Mouse (Mus musculus) forebrain, embryonic 11.5 days (tissue): ENCODE data around the gene Gm12185. TPM values are rescaled to one million over a fixed set of nuclear protein-coding genes. Genes with fewer than 3 reads are reported as not detected.
"Not testable (repeated sequence)": the region's sequence is repeated elsewhere in the genome, so short reads cannot be mapped to it uniquely, and the experiment has no call there.

ENCODE experiments used
- ATAC-seq: fragments of 200-750 bp; cut with Nextera tagmentation; replicated peaks from 2 replicates; pipeline ENCODE4 v1.8.0; 2017; ENCODE audit warnings: moderate TSS enrichment; ENCODE audit not compliant: low FRiP score
- DNase-seq: peaks from one replicate; pipeline ENCODE4 v3.0.0-alpha.2; 2017; ENCODE audit warnings: low spot score
- H3K27ac ChIP-seq: fragments of 300-500 bp; sonication (generic); 2 replicates; pipeline ENCODE4 v1.5.1; 2014; ENCODE audit warnings: low read depth, low read length
- H3K27me3 ChIP-seq: fragments of 300-500 bp; sonication (generic); 2 replicates; pipeline ENCODE4 v1.6.1; 2014; ENCODE audit warnings: mild to moderate bottlenecking, low read length, mixed read lengths; ENCODE audit not compliant: control insufficient read depth, insufficient read depth
- H3K36me3 ChIP-seq: fragments of 300-500 bp; sonication (generic); 2 replicates; pipeline ENCODE4 v1.6.1; 2014; ENCODE audit warnings: mild to moderate bottlenecking, low read length, moderate library complexity, mixed read lengths; ENCODE audit not compliant: control insufficient read depth, insufficient read depth
- H3K4me1 ChIP-seq: fragments of 300-500 bp; sonication (generic); replicated peaks from 2 replicates; pipeline ENCODE4 v1.6.1; 2014; ENCODE audit warnings: low read length, mixed read lengths; ENCODE audit not compliant: control insufficient read depth, insufficient read depth
- H3K4me2 ChIP-seq: fragments of 300-500 bp; sonication (generic); 2 replicates; pipeline ENCODE4 v1.6.1; 2014; ENCODE audit warnings: low read depth, mild to moderate bottlenecking, low read length, moderate library complexity, mixed read lengths; ENCODE audit not compliant: severe bottlenecking
- H3K4me3 ChIP-seq: fragments of 300-500 bp; sonication (generic); 2 replicates; pipeline ENCODE4 v1.5.1; 2014; ENCODE audit warnings: low read depth, low read length
- H3K9ac ChIP-seq: fragments of 300-500 bp; sonication (generic); 2 replicates; pipeline ENCODE4 v1.6.1; 2014; ENCODE audit warnings: low read length
- H3K9me3 ChIP-seq: fragments of 300-500 bp; sonication (generic); 2 replicates; pipeline ENCODE4 v1.6.1; 2016; ENCODE audit warnings: low read length, mixed read lengths; ENCODE audit not compliant: control insufficient read depth
- WGBS: fragments of 180-500 bp; shearing (Covaris S2); extraction: QIAGEN DNeasy Blood & Tissue Kit; methylation state at CpG from one replicate; pipeline ENCODE4 v1.1.7; 2014; 5-methylcytosine and 5-hydroxymethylcytosine counted together
- polyA plus RNA-seq: library from polyadenylated mRNA; unstranded; fragments of >200 nt; fragmentation: Nextera tagmentation; extraction: Ambion mirVana; gene quantifications from 2 replicates; pipeline ENCODE4 v1.2.1, GENCODE M21; 2014

Gm12185 gene
- polyA plus RNA-seq, 1 experiment from 2014 or later: not detected

DNA sequence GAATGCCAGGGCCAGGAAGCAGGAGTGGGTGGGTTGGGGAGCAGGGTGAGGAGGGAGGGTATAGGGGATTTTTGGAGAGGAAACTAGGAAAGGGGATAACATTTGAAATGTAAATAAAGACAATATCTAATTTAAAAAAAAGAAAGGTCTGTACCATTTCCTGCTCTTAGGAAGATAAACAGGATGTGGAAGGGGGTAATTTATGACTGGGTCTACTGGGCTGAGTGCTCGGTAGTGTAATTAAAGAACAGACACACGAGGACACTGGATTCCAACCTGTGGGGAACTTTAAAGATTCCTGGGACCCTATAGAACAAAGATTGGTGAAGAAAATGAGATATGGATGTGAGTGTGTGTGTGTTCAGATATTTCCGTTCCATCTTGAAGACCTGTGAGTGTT, 9.2 kb downstream of the Gm12185 start:
- not testable (repeated sequence) for H3K27me3 ChIP-seq, H3K36me3 ChIP-seq, DNase-seq, H3K9me3 ChIP-seq, H3K4me3 ChIP-seq, H3K27ac ChIP-seq, H3K4me1 ChIP-seq, ATAC-seq, H3K9ac ChIP-seq, H3K4me2 ChIP-seq
- WGBS: no CpG with 5 or more reads among the region's 3 CpGs

DNA sequence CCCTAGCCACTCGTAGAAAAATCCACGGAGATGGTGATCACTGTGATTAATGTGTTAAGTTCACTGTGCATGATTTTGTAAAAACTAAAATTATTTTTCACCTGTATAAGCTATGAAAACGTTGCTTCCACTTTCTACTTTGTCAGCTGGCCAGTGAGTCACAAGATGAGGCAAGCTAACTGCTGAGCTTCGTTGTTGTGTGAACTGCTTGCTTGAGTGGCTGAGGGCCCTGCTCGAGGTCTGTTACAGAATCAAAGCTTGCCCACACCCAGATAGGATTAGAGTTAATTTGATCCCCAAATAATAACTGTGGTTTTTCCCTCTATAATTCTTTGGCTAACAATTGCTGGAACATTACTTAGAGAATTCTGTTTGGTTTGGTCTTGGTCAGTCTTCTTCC, 12.0 kb downstream of the Gm12185 start:
- not testable (repeated sequence) for ATAC-seq, H3K27ac ChIP-seq
- WGBS: no CpG with 5 or more reads among the region's 5 CpGs

DNA sequence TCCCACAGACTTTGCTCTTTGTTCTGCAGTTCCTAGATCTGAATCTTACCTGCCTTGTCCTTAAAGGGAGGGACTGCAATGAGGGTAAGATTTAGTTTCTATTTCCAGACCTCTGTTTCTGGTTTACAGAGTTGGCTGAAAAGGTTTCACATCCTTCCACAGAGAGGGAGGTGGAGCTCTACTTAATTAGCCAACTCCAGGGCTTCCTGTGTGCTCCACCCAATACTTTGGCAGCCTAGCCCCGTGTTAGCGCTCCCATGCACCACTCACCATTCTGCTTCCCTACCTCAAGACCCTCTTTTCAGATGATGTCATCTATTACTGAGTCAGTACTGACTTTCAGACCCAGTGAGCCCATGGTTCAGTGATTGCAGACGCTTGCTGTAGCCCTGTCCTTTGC, 12.8 kb downstream of the Gm12185 start, which contains the start of gene 9930111J21Rik1:
TSS of gene 9930111J21Rik1 (minus strand) at position 148 of the 400 bp plus-strand sequence.
- not testable (repeated sequence) for H3K27me3 ChIP-seq, H3K4me2 ChIP-seq, H3K4me1 ChIP-seq, DNase-seq, H3K9ac ChIP-seq, H3K4me3 ChIP-seq, H3K9me3 ChIP-seq, H3K27ac ChIP-seq, H3K36me3 ChIP-seq, ATAC-seq
- WGBS: no CpG with 5 or more reads among the region's 3 CpGs

More for the DNA sequence above, 12.0 kb downstream of the Gm12185 start:
- not testable (repeated sequence) for H3K9me3 ChIP-seq, DNase-seq, H3K4me2 ChIP-seq, H3K27me3 ChIP-seq, H3K36me3 ChIP-seq, H3K4me3 ChIP-seq, H3K4me1 ChIP-seq, H3K9ac ChIP-seq

DNA sequence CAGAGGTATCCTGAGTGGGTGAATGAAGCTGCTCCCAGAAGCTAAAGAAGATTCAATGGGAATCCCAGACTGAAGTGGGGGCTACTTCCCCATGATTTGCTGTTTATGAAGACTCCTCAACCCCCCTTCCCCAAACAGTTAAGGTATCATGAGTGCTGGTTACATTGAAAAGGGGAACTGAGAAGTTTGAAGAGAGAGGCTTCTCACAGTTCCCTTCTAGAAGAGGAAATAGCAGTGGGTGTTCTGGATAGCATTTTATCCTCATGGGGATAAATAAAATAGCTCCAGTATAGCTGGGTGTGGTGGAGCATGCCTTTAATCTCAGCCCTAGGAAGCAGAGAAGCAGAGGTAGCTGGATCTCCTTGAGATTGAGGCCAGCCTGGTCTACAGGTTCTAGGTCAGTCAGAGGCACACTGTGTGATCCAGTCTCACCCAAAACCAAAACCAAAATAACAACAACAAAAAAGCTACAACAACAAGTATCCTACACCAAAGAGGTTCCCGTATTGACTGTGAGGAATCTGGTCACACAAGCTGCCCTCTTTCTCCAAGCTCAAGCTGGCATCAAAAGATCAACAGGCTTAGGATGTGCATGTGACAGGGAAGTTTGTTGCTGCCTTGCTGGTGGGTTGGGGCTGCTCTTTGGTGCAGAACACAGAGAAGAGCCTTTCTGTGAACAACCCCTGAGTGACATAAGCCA, 13.6 kb downstream of the Gm12185 start, which contains the start of gene Olfr56:
TSS of gene Olfr56 (plus strand) at position 650 of the 700 bp plus-strand sequence.
- H3K4me2 ChIP-seq, H3K36me3 ChIP-seq, DNase-seq, H3K27ac ChIP-seq, H3K9ac ChIP-seq, H3K9me3 ChIP-seq, H3K4me3 ChIP-seq, H3K27me3 ChIP-seq, ATAC-seq, H3K4me1 ChIP-seq: not testable (repeated sequence)
- no CpG with 5 or more reads among the region's 1 CpGs for WGBS

DNA sequence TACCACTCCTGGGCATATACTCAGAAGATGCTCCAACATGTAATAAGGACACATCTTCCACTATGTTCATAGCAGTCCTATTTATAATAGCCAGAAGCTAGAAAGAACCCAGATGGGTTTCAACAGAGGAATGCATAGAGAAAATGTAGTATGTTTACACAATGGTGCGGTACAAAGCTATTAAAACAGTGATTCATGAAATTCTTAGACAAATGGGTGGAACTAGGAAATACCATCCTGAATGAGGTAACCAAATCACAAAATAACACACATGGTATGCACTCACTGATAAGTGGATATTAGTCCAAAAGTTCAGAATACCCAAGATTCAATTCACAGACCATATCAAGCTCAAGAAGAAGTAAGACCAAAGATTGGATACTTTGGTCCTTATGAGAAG, 17.3 kb downstream of the Gm12185 start:
- WGBS: no CpG with 5 or more reads among the region's 1 CpGs
- not testable (repeated sequence) for H3K27me3 ChIP-seq, ATAC-seq, H3K9me3 ChIP-seq, H3K36me3 ChIP-seq, H3K4me1 ChIP-seq, H3K9ac ChIP-seq, DNase-seq, H3K4me3 ChIP-seq, H3K4me2 ChIP-seq, H3K27ac ChIP-seq

DNA sequence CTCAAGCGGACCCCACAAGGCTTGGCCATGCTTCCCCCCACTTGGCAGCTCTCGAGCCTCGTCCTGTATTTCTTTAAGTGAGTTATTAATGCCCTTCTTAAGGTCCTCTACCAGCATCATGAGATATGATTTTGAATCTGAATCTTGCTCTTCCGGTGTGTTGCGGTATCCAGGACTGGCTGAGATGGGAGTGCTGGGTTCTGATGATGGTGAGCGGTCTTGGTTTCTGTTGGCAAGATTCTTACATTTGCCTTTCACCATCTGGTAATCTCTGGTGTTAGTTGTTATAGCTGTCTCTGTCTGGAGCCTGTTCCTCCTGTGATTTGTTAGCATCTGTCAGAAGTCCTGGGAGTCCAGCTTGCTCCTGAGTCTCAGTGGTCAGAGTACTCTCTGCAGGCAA, 45.9 kb downstream of the Gm12185 start, which contains the start of gene Psme2b:
TSS of gene Psme2b (minus strand) at position 101 of the 400 bp plus-strand sequence.
- DNase-seq, H3K9me3 ChIP-seq, H3K9ac ChIP-seq, H3K4me2 ChIP-seq, H3K4me3 ChIP-seq, ATAC-seq, H3K27ac ChIP-seq, H3K27me3 ChIP-seq, H3K36me3 ChIP-seq, H3K4me1 ChIP-seq: not testable (repeated sequence)
- WGBS: 94% methylated on average over 6 of the region's 6 CpGs

DNA sequence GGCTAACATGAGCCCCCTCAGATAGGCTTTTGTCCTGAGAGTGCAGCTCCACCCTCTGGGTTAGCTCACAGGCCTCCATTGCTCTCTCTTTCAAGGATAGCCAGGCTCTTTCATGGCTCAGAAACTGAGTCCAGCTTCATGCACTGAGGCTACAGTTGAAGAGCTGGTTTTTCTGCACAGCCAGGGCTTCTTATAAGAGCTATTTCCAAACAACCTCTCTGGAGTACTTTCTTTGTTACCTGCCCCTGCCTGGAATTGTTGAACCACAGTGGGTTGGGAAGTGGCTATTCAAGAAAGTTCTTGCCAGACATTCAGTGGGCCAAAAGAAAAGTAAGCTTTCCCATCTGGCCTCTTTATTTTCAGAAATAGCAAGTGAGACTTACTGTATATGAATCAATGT, 52.7 kb downstream of the Gm12185 start:
- H3K9ac ChIP-seq, H3K27me3 ChIP-seq, H3K4me1 ChIP-seq, ATAC-seq, H3K4me3 ChIP-seq, H3K27ac ChIP-seq, H3K4me2 ChIP-seq, DNase-seq, H3K9me3 ChIP-seq, H3K36me3 ChIP-seq: not testable (repeated sequence)

DNA sequence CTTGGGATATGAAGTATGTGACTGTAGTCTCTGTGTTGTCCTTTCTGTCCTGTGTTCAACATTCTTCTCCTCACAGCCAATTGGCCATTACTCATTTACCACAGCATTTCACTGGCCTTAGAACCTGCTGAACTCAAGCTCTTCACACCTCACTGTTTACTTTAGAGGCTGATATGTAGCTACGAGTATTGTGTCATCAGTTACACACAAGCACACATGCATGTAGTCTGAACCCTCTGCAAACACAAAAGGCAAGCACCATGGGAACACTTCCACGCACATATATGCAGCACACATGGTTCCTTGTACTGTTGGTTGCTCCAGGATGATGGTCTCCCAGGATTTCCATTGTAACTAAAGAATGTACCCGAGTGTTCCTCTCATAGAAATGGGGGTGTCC, 56.7 kb downstream of the Gm12185 start:
- not testable (repeated sequence) for H3K36me3 ChIP-seq, H3K4me2 ChIP-seq, H3K9me3 ChIP-seq, ATAC-seq, H3K27ac ChIP-seq, H3K4me1 ChIP-seq, H3K4me3 ChIP-seq, H3K9ac ChIP-seq, DNase-seq, H3K27me3 ChIP-seq
- no CpG with 5 or more reads among the region's 3 CpGs for WGBS

DNA sequence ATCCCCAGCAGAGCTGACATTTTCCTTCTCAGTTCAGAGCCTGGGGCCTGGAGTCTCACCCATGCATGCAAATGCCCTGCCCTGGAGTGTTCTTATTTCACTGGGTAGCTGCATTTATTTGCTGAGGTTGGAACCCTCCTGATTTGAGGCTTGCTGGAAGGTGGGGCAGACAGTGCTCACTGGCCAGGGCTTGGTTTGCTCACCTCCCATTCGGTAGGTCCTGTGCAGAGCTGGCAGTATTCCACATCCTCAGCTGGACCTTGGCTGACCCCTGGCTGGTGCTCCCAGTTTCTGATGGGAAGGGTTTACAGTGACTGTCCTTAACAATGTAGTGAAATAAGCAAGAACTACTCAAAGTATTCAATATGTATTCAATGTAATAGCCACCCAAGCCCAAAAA, 58.1 kb downstream of the Gm12185 start:
- not testable (repeated sequence) for H3K4me2 ChIP-seq, H3K9ac ChIP-seq, H3K4me1 ChIP-seq, ATAC-seq, DNase-seq, H3K27ac ChIP-seq, H3K36me3 ChIP-seq, H3K27me3 ChIP-seq, H3K4me3 ChIP-seq, H3K9me3 ChIP-seq
- 86% methylated on average over 1 of the region's 1 CpGs for WGBS
